Mouse (Mus musculus) olfactory bulb, adult 2 months (tissue): ENCODE results near the gene Poc1a.

ENCODE experiments used
- CTCF ChIP-seq: fragments of 200-500 bp; IDR thresholded peaks from 2 replicates; pipeline ENCODE4 v1.5.1; 2012; ENCODE audit warnings: low read depth, mild to moderate bottlenecking, low read length, moderate library complexity; ENCODE audit not compliant: insufficient read depth
- POLR2A ChIP-seq: fragments of 200-500 bp; IDR thresholded peaks from 2 replicates; pipeline ENCODE4 v1.6.1; 2012; ENCODE audit warnings: mild to moderate bottlenecking, low read depth, low read length, moderate library complexity; ENCODE audit not compliant: insufficient read depth

DNA sequence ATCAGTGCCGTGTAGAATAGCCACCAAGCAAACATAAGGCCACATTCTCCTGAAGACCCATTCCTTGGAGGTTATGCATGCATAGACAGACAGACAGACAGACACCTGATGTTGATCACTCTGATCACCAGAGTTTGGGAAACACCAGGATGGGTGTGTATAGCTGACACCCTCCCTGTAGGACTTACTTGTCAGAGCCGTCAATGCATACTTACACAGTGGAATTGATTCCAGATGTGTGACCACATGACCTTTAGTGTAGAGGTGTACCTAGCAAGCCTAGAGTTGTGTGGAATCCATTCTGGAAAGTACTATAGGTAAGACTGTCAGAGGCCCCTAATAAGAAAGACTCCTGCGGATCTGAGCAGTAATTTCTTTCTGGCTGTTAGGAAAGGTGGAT lies 76.3 kb downstream of the Poc1a start:
- TF ChIP-seq POLR2A = no peak
- no peak for TF ChIP-seq CTCF
